Mouse (Mus musculus): ENCODE measurements around the gene Uba1. TPM values are rescaled to one million over a fixed set of nuclear protein-coding genes. Genes with fewer than 3 reads are reported as not detected.
"Not testable (repeated sequence)": the region's sequence is repeated elsewhere in the genome, so short reads cannot be mapped to it uniquely, and the experiment has no call there.

The Uba1 gene
- polyA plus RNA-seq, 1 experiment from 2014 or later = 418 TPM

DNA sequence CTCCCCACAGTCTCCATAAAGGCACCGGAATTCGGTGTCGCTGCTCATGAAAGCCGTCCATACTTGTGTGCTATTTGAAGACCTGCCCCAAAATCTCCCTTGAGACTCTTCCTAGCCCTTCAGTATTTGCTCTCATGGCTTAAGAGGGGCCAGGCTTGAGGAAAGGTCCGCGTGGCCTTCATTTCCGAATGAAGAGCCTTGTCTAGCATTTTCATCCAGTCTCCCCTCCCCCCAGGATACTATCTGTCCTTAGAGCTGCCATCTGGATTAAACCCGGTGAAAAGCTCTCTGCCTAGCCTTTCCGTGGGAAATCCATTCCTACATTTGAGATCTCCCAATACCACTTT is 5.3 kb downstream of the Uba1 start:
- ATAC-seq = no peak
- Histone ChIP-seq H3K36me3 (peaks cover 14% of the 10 kb centered on the region), H3K4me2 (replicated peaks) (peak overlapping the region; percentile 62), H3K4me1 (replicated peaks) (peaks cover 35% of the 10 kb centered on the region), H3K9ac (replicated peaks) (peak overlapping the region; percentile 82), H3K27me3 (no peaks in the 10 kb centered on the region), H3K9me3 (no peaks in the 10 kb centered on the region), H3K27ac (peak overlapping the region; percentile 90), H3K4me3 (replicated peaks) (peak overlapping the region; percentile 66)
- 25% methylated on average over 9 of the region's 9 CpGs for WGBS

DNA sequence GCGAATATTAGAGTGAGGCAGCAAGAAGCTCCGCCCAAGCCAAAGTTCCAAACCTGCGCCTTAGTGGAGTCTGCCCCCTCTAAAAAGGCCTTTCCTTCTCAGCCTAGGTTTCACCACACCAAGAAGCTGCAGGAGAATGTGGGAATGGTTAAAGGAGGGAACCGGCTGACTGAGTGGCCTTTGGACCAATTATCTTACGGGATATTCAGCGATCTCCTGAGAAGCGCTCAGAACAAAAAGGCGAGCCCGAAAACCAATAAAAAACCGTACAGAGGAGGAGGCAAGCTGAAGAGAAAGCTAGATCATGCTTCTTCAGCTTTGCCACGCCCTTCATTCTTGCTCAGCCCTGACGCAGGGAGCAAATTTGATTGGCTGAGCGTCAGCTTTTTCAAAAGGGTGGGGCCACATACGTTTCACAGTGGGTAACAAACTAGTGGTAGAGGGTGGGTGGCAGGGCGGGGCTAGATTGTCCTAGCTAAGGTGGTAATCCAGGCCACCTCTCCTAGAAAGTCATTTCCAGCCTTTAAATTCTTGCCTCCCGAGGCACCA is 29.5 kb downstream of the Uba1 start, which contains the start of gene Cdk16:
TSS of gene Cdk16 (plus strand) at position 436 of the 549 bp plus-strand sequence.
- Histone ChIP-seq H3K4me3 (replicated peaks) (peak within 1 kb of the TSS; percentile 63), H3K9me3 (no peaks in the 10 kb centered on the region), H3K27ac (peak within 1 kb of the TSS; percentile 95), H3K9ac (replicated peaks) (peak within 1 kb of the TSS; percentile 88), H3K4me1 (replicated peaks) (peaks cover 26% of the 10 kb centered on the region), H3K27me3 (no peaks in the 10 kb centered on the region), H3K36me3 (peaks cover 14% of the 10 kb centered on the region), H3K4me2 (replicated peaks) (peak within 1 kb of the TSS; percentile 66)
- WGBS = 21% methylated on average over 16 of the region's 16 CpGs
- ATAC-seq = peak; percentile 87

DNA sequence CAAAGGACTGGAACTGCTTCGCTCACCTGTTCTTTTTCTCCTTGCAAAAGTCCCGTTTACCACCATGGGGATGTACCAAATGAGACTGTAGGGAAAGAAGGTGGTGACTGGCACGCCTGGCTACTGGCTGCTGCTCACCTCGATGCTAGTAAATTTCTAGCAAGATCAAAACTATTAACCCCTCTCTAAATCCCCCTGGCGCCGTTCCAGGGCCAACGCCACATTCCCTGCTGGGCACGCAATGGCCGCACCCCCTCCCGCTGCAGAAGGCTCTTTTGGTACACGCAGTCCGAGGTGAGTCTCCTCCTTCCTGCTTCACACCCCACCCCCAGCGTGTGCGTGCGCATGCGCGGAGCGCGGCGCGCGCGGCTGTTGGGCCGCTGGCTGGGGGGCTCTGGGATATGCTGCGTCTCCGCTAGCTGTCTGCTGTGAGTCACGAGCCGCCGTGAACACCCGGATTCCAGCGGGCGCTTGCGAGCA is 30.0 kb downstream of the Uba1 start:
- peaks cover 10% of the 10 kb centered on the region for H3K36me3 ChIP-seq
- H3K27ac ChIP-seq = peak overlapping the region; percentile 95
- H3K4me3 ChIP-seq (replicated peaks) = peak overlapping the region; percentile 63
- H3K9ac ChIP-seq (replicated peaks) = peak overlapping the region; percentile 88
- H3K9me3 ChIP-seq = no peaks in the 10 kb centered on the region
- H3K27me3 ChIP-seq = no peaks in the 10 kb centered on the region
- H3K4me2 ChIP-seq (replicated peaks) = peak overlapping the region; percentile 66
- peaks cover 26% of the 10 kb centered on the region for H3K4me1 ChIP-seq (replicated peaks)
- ATAC-seq = peak; percentile 94
- WGBS = 31% methylated on average over 33 of the region's 33 CpGs

DNA sequence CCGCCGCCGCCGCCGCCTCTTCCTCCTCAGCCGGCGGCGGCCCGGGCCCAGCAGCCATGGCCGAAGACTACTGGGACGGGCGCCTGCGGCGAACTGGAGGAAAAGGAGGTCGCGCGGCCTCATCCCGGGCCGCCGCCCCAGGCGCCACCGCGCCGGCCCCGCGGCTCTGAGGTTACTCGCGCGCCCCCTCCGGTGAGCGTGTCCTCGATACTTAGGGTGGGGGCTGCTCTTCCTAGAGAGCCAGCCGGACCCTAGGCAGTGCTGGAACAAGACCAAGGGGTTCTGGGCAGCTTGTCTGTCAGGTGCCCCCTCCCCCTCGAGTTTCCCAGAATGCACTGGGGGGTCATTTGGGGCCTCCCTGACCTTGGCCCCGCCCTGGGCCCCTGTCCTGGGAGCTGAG is 30.5 kb downstream of the Uba1 start:
- Histone ChIP-seq H3K9ac (replicated peaks) (peak overlapping the region; percentile 88), H3K36me3 (peaks cover 11% of the 10 kb centered on the region), H3K27me3 (no peaks in the 10 kb centered on the region), H3K4me1 (replicated peaks) (peaks cover 26% of the 10 kb centered on the region), H3K27ac (peak overlapping the region; percentile 95), H3K4me3 (replicated peaks) (peak overlapping the region; percentile 63), H3K4me2 (replicated peaks) (peak overlapping the region; percentile 66), H3K9me3 (no peaks in the 10 kb centered on the region)
- peak; percentile 74 for ATAC-seq
- WGBS = 24% methylated on average over 30 of the region's 35 CpGs

- no peaks in the 10 kb centered on the region for H3K27me3 ChIP-seq
- H3K4me1 ChIP-seq (replicated peaks) = peaks cover 26% of the 10 kb centered on the region
Observed at GRCm38 (mm10) chrX:20691566-20691965, 33.4 kb downstream of the Uba1 start.

DNA sequence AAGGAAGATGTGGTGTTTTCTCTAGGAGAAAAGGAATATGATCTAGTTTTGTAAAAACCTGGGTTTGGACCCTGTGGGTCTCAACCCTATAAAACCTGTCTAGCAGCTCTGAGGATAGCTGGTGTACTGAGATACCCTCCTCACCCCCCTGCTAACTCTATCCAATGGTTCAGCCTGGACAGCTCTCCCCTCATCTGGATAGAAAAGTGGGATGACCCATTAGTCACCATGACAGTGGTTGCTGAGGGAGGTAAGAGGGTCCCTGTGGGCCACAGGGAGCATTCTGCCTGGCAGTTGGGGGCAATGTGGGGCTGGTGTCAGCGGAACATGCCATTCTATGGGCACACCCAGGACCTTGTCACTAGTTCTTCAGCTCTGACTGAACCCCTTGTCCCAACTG is 34.5 kb downstream of the Uba1 start:
- H3K27me3 ChIP-seq = no peaks in the 10 kb centered on the region
- no peak for ATAC-seq
- H3K4me2 ChIP-seq (replicated peaks) = no peak overlapping the region
- H3K36me3 ChIP-seq = peaks cover 45% of the 10 kb centered on the region
- WGBS = 75% methylated on average over 1 of the region's 1 CpGs
- H3K27ac ChIP-seq = no peak overlapping the region
- no peak overlapping the region for H3K9ac ChIP-seq (replicated peaks)
- peaks cover 19% of the 10 kb centered on the region for H3K4me1 ChIP-seq (replicated peaks)
- H3K4me3 ChIP-seq (replicated peaks) = no peak overlapping the region
- no peaks in the 10 kb centered on the region for H3K9me3 ChIP-seq

More at GRCm38 (mm10) chrX:20691566-20691965, 33.4 kb downstream of the Uba1 start:
- no peaks in the 10 kb centered on the region for H3K9me3 ChIP-seq
- H3K4me3 ChIP-seq (replicated peaks) = no peak overlapping the region
- WGBS = 83% methylated on average over 3 of the region's 3 CpGs
- H3K27ac ChIP-seq = no peak overlapping the region
- ATAC-seq = no peak
- no peak overlapping the region for H3K4me2 ChIP-seq (replicated peaks)
- H3K36me3 ChIP-seq = peaks cover 35% of the 10 kb centered on the region
- H3K9ac ChIP-seq (replicated peaks) = no peak overlapping the region

DNA sequence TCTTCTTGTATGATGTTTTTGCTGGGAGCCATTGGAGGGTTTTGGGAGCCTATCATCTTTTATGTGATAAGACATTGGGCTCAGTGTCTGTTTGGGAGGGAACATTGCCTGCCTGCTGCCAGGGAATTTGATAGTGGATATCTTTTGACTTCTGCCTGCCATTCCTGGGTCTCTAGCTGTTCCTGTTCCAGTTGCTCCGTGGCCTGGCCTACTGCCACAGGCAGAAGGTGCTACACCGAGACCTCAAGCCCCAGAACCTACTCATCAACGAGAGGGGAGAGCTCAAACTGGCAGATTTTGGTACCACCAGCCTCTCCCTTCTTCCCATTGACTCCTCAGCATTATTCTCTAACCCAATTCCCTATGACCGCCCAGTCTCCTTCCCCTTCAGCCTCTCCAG is 37.7 kb downstream of the Uba1 start:
- Histone ChIP-seq H3K27ac (no peak overlapping the region), H3K9ac (replicated peaks) (no peak overlapping the region), H3K9me3 (no peaks in the 10 kb centered on the region), H3K27me3 (no peaks in the 10 kb centered on the region), H3K4me1 (replicated peaks) (no peaks in the 10 kb centered on the region; the same call in 1 of the 2 replicates), H3K4me2 (replicated peaks) (no peak overlapping the region), H3K4me3 (replicated peaks) (no peak overlapping the region), H3K36me3 (peaks cover 65% of the 10 kb centered on the region)
- 87% methylated on average over 4 of the region's 4 CpGs for WGBS
- no peak for ATAC-seq

DNA sequence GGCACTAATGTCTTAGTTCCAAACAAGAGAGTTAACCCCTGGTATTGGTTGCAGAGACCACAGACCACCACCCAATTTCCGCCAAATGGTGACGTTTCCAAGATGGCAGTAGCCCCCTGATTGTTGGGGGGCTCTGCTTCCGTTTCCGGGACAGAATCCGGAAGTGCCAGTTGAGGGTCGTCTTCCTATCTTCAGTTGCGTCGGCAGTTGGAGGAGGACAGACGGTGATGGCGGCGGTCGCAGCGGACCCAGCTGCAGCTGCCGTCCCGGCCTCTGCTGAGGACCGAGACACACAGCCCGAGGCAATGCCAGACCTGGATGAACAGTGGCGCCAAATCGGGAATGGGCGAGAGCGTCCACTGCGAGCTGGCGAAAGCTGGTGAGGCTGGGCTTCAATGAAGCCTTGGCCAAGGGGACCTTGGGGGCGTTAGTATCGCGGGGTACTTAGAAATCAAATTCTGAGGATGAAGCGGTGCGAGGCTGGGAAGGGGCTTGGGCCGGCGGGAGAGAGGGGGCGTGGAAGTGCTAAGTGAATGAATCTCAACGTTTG is 45.7 kb downstream of the Uba1 start, which contains the start of gene Usp11:
TSS of gene Usp11 (plus strand) at position 166 of the 550 bp plus-strand sequence.
- Histone ChIP-seq H3K27me3 (no peaks in the 10 kb centered on the region), H3K27ac (peak within 1 kb of the TSS; percentile 93), H3K36me3 (peaks cover 11% of the 10 kb centered on the region), H3K9me3 (no peaks in the 10 kb centered on the region), H3K4me2 (replicated peaks) (peak within 1 kb of the TSS; percentile 49), H3K4me1 (replicated peaks) (no peaks in the 10 kb centered on the region), H3K4me3 (replicated peaks) (peak within 1 kb of the TSS; percentile 65), H3K9ac (replicated peaks) (peak within 1 kb of the TSS; percentile 73)
- ATAC-seq = peak; percentile 80
- 25% methylated on average over 32 of the region's 32 CpGs for WGBS

GRCm38 (mm10) chrX:20704295-20705082 is 46.4 kb downstream of the Uba1 start:
- no peaks in the 10 kb centered on the region for H3K9me3 ChIP-seq
- H3K4me2 ChIP-seq (replicated peaks) = peak overlapping the region; percentile 49
- H3K27me3 ChIP-seq = no peaks in the 10 kb centered on the region
- peak; percentile 96 for ATAC-seq
- WGBS = 25% methylated on average over 32 of the region's 32 CpGs
- peak overlapping the region; percentile 93 for H3K27ac ChIP-seq
- no peaks in the 10 kb centered on the region for H3K4me1 ChIP-seq (replicated peaks)
- peak overlapping the region; percentile 73 for H3K9ac ChIP-seq (replicated peaks)
- H3K36me3 ChIP-seq = peaks cover 4% of the 10 kb centered on the region
- peak overlapping the region; percentile 65 for H3K4me3 ChIP-seq (replicated peaks)

GRCm38 (mm10) chrX:20705083-20705402 is 46.9 kb downstream of the Uba1 start:
- 38% methylated on average over 3 of the region's 3 CpGs for WGBS
- Histone ChIP-seq H3K4me2 (replicated peaks) (peak overlapping the region; percentile 46), H3K9me3 (no peaks in the 10 kb centered on the region), H3K27ac (no peak overlapping the region), H3K27me3 (no peaks in the 10 kb centered on the region), H3K4me3 (replicated peaks) (peak overlapping the region; percentile 65), H3K9ac (replicated peaks) (peak overlapping the region; percentile 32; the same call in 1 of the 2 replicates), H3K36me3 (0 out of 2 replicates have a peak, but pooled peaks cover 3% of the 10 kb centered on the region), H3K4me1 (replicated peaks) (no peaks in the 10 kb centered on the region)
- no peak for ATAC-seq

- Histone ChIP-seq H3K9ac (replicated peaks) (no peak overlapping the region), H3K4me2 (replicated peaks) (no peak overlapping the region), H3K27me3 (no peaks in the 10 kb centered on the region), H3K4me3 (replicated peaks) (no peak overlapping the region), H3K4me1 (replicated peaks) (no peaks in the 10 kb centered on the region), H3K9me3 (no peaks in the 10 kb centered on the region), H3K27ac (no peak overlapping the region), H3K36me3 (no peaks in the 10 kb centered on the region)
- 73% methylated on average over 5 of the region's 5 CpGs for WGBS
- ATAC-seq = no peak
Observed at GRCm38 (mm10) chrX:20728681-20729080, 70.6 kb downstream of the Uba1 start.

- not testable (repeated sequence) for H3K4me3 ChIP-seq (replicated peaks); ATAC-seq; H3K27me3 ChIP-seq; H3K9ac ChIP-seq (replicated peaks); H3K9me3 ChIP-seq; H3K36me3 ChIP-seq; H3K4me1 ChIP-seq (replicated peaks); H3K4me2 ChIP-seq (replicated peaks); H3K27ac ChIP-seq
- 53% methylated on average over 10 of the region's 10 CpGs for WGBS
Observed at GRCm38 (mm10) chrX:20730048-20730447, 71.9 kb downstream of the Uba1 start.

Measured in midbrain, embryonic 13.5 days (tissue).